Comparison of ENCODE assay signal across 43 mouse cellular contexts in the genomic region with DNA sequence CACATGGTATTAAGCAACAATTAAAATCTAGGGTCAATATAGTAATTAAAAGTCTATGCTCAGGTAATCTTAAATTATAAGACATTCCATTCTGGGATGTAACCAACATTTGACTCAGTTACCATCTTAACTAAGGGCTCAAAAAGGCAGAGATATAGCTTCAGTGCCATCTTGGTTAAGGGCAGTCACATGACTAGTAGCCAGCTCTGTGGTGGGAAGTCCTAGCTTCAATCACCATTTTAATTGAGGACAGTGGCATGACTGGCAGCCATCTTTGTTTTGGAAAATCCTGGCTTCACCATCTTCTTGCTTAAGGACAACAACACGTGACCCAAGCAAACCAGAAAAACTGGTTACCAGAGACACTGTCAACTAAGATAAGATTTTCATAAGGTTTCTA. TPM values are rescaled to one million over a fixed set of nuclear protein-coding genes. Genes with fewer than 3 reads are reported as not detected.
"Had no signal": no experiment of that assay in that cellular context is flagged by ENCODE, and none has a peak within 500 bp of the region (broad histone marks: within the 10 kb centered on the region; RNA-seq: fewer than 3 reads in every experiment).

No protein-coding gene starts in this region.

- H3K27ac ChIP-seq: heart, adult 2 months; hindbrain, embryonic 10.5 days; hindbrain, embryonic 12.5 days; hindbrain, embryonic 14.5 days; intestine, embryonic 15.5 days; limb, embryonic 13.5 days; limb, embryonic 15.5 days; liver, embryonic 12.5 days; liver, embryonic 14.5 days had no signal

- H3K4me3 ChIP-seq: heart, adult 2 months; heart, embryonic 12.5 days; hindbrain, embryonic 10.5 days; hindbrain, embryonic 12.5 days; intestine, embryonic 15.5 days; limb, embryonic 13.5 days; limb, embryonic 15.5 days; liver, embryonic 12.5 days had no signal

- H3K4me1 ChIP-seq: heart, embryonic 12.5 days; hindbrain, embryonic 10.5 days; hindbrain, embryonic 12.5 days; intestine, embryonic 15.5 days; limb, embryonic 13.5 days; limb, embryonic 15.5 days; liver, embryonic 12.5 days had no signal

- H3K4me2 ChIP-seq: heart, embryonic 12.5 days; hindbrain, embryonic 12.5 days; hindbrain, embryonic 14.5 days; intestine, embryonic 15.5 days; limb, embryonic 13.5 days; limb, embryonic 15.5 days; liver, embryonic 12.5 days had no signal

- DNase-seq: gastrocnemius, postnatal 14 days; gastrocnemius, postnatal 36 days; heart, adult 11 months; heart, adult 2 months; heart, postnatal 10 days; heart, postnatal 4 days; kidney, adult 18-20 months; kidney, adult 8-10 months; kidney, postnatal 10 days; kidney, postnatal 36 days; layer of hippocampus, adult 9-11 months; layer of hippocampus, postnatal 36 days; left cerebral cortex, postnatal 4 days had no signal

- H3K27me3 ChIP-seq: heart, embryonic 12.5 days; hindbrain, embryonic 12.5 days; intestine, embryonic 15.5 days; limb, embryonic 13.5 days; limb, embryonic 15.5 days; liver, embryonic 12.5 days had no signal

- H3K9me3 ChIP-seq: heart, embryonic 12.5 days; hindbrain, embryonic 10.5 days; hindbrain, embryonic 12.5 days; intestine, embryonic 15.5 days; limb, embryonic 13.5 days; limb, embryonic 15.5 days; liver, embryonic 12.5 days had no signal

- H3K9ac ChIP-seq: heart, embryonic 12.5 days; hindbrain, embryonic 12.5 days; hindbrain, embryonic 14.5 days; intestine, embryonic 15.5 days; limb, embryonic 13.5 days; limb, embryonic 15.5 days; liver, embryonic 12.5 days; liver, embryonic 14.5 days had no signal

- ATAC-seq: hindbrain, embryonic 16.5 days; inflammation-experienced regulatory T-cells, adult 6 months; intestine, embryonic 15.5 days; intestine, postnatal 0 days; liver, embryonic 12.5 days had no signal

- H3K36me3 ChIP-seq: heart, embryonic 12.5 days; hindbrain, embryonic 10.5 days; hindbrain, embryonic 12.5 days; intestine, embryonic 15.5 days; limb, embryonic 13.5 days; limb, embryonic 15.5 days; liver, embryonic 12.5 days had no signal

RNA-seq across cellular contexts. Expression of a gene that starts 18.4 kb away (rescaled TPM):
- total RNA-seq: gastrocnemius, adult 18-20 months; gastrocnemius, adult 8-10 months; gastrocnemius, postnatal 14 days; gastrocnemius, postnatal 36 days; heart, adult 2 months; heart, postnatal 10 days; heart, postnatal 25 days; heart, postnatal 4 days; layer of hippocampus, adult 18-20 months; layer of hippocampus, adult 8-10 months; layer of hippocampus, postnatal 14 days; layer of hippocampus, postnatal 36 days; left cerebral cortex, adult 18-20 months; left cerebral cortex, adult 8-10 months; left cerebral cortex, postnatal 10 days; left cerebral cortex, postnatal 25 days; left cerebral cortex, postnatal 4 days; liver, adult 2 months had no signal
- polyA plus RNA-seq: gonadal fat pad, adult 2 months; heart, adult 2 months; heart, embryonic 12.5 days; heart, embryonic 14.5 days; heart, embryonic 16.5 days; hindbrain, embryonic 10.5 days; hindbrain, embryonic 12.5 days; hindbrain, embryonic 14.5 days; hindbrain, embryonic 16.5 days; inflammation-experienced regulatory T-cells, adult 6 months; intestine, embryonic 15.5 days; intestine, postnatal 0 days; kidney, embryonic 14.5 days; kidney, embryonic 16.5 days; large intestine, adult 2 months; limb, embryonic 11.5 days; limb, embryonic 13.5 days; limb, embryonic 15.5 days; liver, adult 2 months; liver, embryonic 12.5 days; liver, embryonic 14.5 days had no signal

RNA-seq across cellular contexts. Expression of a gene that starts 31.3 kb away (rescaled TPM):
- total RNA-seq: gastrocnemius, adult 18-20 months; gastrocnemius, adult 8-10 months; gastrocnemius, postnatal 14 days; gastrocnemius, postnatal 36 days; heart, adult 2 months; heart, postnatal 10 days; heart, postnatal 25 days; heart, postnatal 4 days; layer of hippocampus, adult 18-20 months; layer of hippocampus, adult 8-10 months; layer of hippocampus, postnatal 14 days; layer of hippocampus, postnatal 36 days; left cerebral cortex, adult 18-20 months; left cerebral cortex, postnatal 10 days; left cerebral cortex, postnatal 25 days; left cerebral cortex, postnatal 4 days; liver, adult 2 months had no signal
- polyA plus RNA-seq: gonadal fat pad, adult 2 months; heart, adult 2 months; heart, embryonic 12.5 days; heart, embryonic 14.5 days; heart, embryonic 16.5 days; hindbrain, embryonic 10.5 days; hindbrain, embryonic 12.5 days; hindbrain, embryonic 14.5 days; hindbrain, embryonic 16.5 days; inflammation-experienced regulatory T-cells, adult 6 months; intestine, embryonic 15.5 days; intestine, postnatal 0 days; kidney, embryonic 14.5 days; kidney, embryonic 16.5 days; large intestine, adult 2 months; limb, embryonic 11.5 days; limb, embryonic 13.5 days; liver, adult 2 months; liver, embryonic 12.5 days; liver, embryonic 14.5 days had no signal

RNA-seq across cellular contexts. Expression of a gene that starts 34.7 kb away (rescaled TPM):
- total RNA-seq: gastrocnemius, adult 18-20 months; gastrocnemius, adult 8-10 months; gastrocnemius, postnatal 14 days; gastrocnemius, postnatal 36 days; heart, adult 2 months; heart, postnatal 10 days; heart, postnatal 25 days; heart, postnatal 4 days; layer of hippocampus, adult 18-20 months; layer of hippocampus, adult 8-10 months; layer of hippocampus, postnatal 14 days; layer of hippocampus, postnatal 36 days; left cerebral cortex, adult 18-20 months; left cerebral cortex, postnatal 10 days; left cerebral cortex, postnatal 4 days; liver, adult 2 months had no signal
- polyA plus RNA-seq: gonadal fat pad, adult 2 months; heart, adult 2 months; heart, embryonic 12.5 days; heart, embryonic 14.5 days; inflammation-experienced regulatory T-cells, adult 6 months; intestine, embryonic 15.5 days; intestine, postnatal 0 days; limb, embryonic 11.5 days; liver, adult 2 months; liver, embryonic 12.5 days; liver, embryonic 14.5 days had no signal

RNA-seq across cellular contexts. Expression of a gene that starts 58.2 kb away (rescaled TPM):
- total RNA-seq: gastrocnemius, adult 18-20 months; gastrocnemius, adult 8-10 months; gastrocnemius, postnatal 14 days; gastrocnemius, postnatal 36 days; heart, adult 2 months; heart, postnatal 10 days; heart, postnatal 25 days; heart, postnatal 4 days; layer of hippocampus, adult 18-20 months; layer of hippocampus, adult 8-10 months; layer of hippocampus, postnatal 14 days; layer of hippocampus, postnatal 36 days; left cerebral cortex, adult 18-20 months; left cerebral cortex, adult 8-10 months; left cerebral cortex, postnatal 10 days; left cerebral cortex, postnatal 25 days; left cerebral cortex, postnatal 4 days; liver, adult 2 months had no signal
- polyA plus RNA-seq: gonadal fat pad, adult 2 months; heart, adult 2 months; heart, embryonic 12.5 days; heart, embryonic 14.5 days; heart, embryonic 16.5 days; hindbrain, embryonic 10.5 days; hindbrain, embryonic 12.5 days; hindbrain, embryonic 14.5 days; hindbrain, embryonic 16.5 days; inflammation-experienced regulatory T-cells, adult 6 months; intestine, embryonic 15.5 days; intestine, postnatal 0 days; kidney, embryonic 14.5 days; kidney, embryonic 16.5 days; large intestine, adult 2 months; limb, embryonic 11.5 days; limb, embryonic 13.5 days; liver, adult 2 months; liver, embryonic 12.5 days; liver, embryonic 14.5 days had no signal
